Mouse (Mus musculus) CH12F3 (cell line): Measurements from ENCODE around the gene Ankrd44.
"Not testable (repeated sequence)": the region's sequence is repeated elsewhere in the genome, so short reads cannot be mapped to it uniquely, and the experiment has no call there.

Experiments
- in situ Hi-C: fragments of 300-500 bp; cut with MboI; formaldehyde crosslinking; loops from 2 replicates; pipeline ENCODE4 v1.14.3; 2020; ENCODE audit warnings: low sequenced_read_pairs

Gene Ankrd44

GRCm38 (mm10) chr1:54925971-54926771, at the start of gene Ankrd44:
Gene Ankrd44, minus strand, starts transcription at chr1:54926387.
- in situ Hi-C loops: loop anchor here (10.0 kb wide), 1 partner anchor 91 kb away; no protein-coding TSS in a partner anchor

- in situ Hi-C loops: loop anchor here (10.0 kb wide), 1 partner anchor 307 kb away; no protein-coding TSS in a partner anchor
These were observed 45.7 kb upstream of the Ankrd44 start for GRCm38 (mm10) chr1:54971687-54972404.

GRCm38 (mm10) chr1:54966858-54967257, 40.7 kb upstream of the Ankrd44 start:
- in situ Hi-C loops: no loop called here

GRCm38 (mm10) chr1:54965159-54965995, 39.2 kb upstream of the Ankrd44 start:
- in situ Hi-C loops: no loop called here

- in situ Hi-C loops: no loop called here
These were observed 35.5 kb upstream of the Ankrd44 start for GRCm38 (mm10) chr1:54961724-54962123.

- in situ Hi-C loops: no loop called here
These were observed 34.5 kb upstream of the Ankrd44 start for GRCm38 (mm10) chr1:54960613-54961165.

GRCm38 (mm10) chr1:54958525-54958924, 32.3 kb upstream of the Ankrd44 start:
- in situ Hi-C loops: no loop called here

- in situ Hi-C loops: not testable (repeated sequence)
These were observed 30.8 kb upstream of the Ankrd44 start for GRCm38 (mm10) chr1:54956995-54957394.

- in situ Hi-C loops: no loop called here
These were observed 28.7 kb upstream of the Ankrd44 start for GRCm38 (mm10) chr1:54954856-54955255.

- in situ Hi-C loops: no loop called here
These were observed 18.5 kb upstream of the Ankrd44 start for GRCm38 (mm10) chr1:54944648-54945047.

- in situ Hi-C loops: no loop called here
These were observed 9.3 kb upstream of the Ankrd44 start for GRCm38 (mm10) chr1:54935466-54935865.

GRCm38 (mm10) chr1:54934911-54935310, 8.7 kb upstream of the Ankrd44 start:
- in situ Hi-C loops: no loop called here

- in situ Hi-C loops: no loop called here
These were observed 7.5 kb upstream of the Ankrd44 start for GRCm38 (mm10) chr1:54933646-54934045.

GRCm38 (mm10) chr1:54932456-54933115, 6.4 kb upstream of the Ankrd44 start:
- in situ Hi-C loops: no loop called here

GRCm38 (mm10) chr1:54931231-54931630, 5.0 kb upstream of the Ankrd44 start:
- in situ Hi-C loops: no loop called here

- in situ Hi-C loops: no loop called here
These were observed 4.5 kb upstream of the Ankrd44 start for GRCm38 (mm10) chr1:54930670-54931200.

GRCm38 (mm10) chr1:54925451-54925934, 694 bp downstream of the Ankrd44 start:
- in situ Hi-C loops: loop anchor here (10.0 kb wide), 1 partner anchor 91 kb away; no protein-coding TSS in a partner anchor

- in situ Hi-C loops: loop anchor here (10.0 kb wide), 1 partner anchor 90 kb away; no protein-coding TSS in a partner anchor
These were observed 1.4 kb downstream of the Ankrd44 start for GRCm38 (mm10) chr1:54924760-54925159.

GRCm38 (mm10) chr1:54924309-54924685, 1.9 kb downstream of the Ankrd44 start:
- in situ Hi-C loops: loop anchor here (10.0 kb wide), 1 partner anchor 89 kb away; no protein-coding TSS in a partner anchor
